Mouse (Mus musculus) stomach, embryonic 16.5 days (tissue): Measurements from ENCODE around the gene Ptp4a2. TPM values are rescaled to one million over a fixed set of nuclear protein-coding genes. Genes with fewer than 3 reads are reported as not detected.
"Not testable (repeated sequence)": the region's sequence is repeated elsewhere in the genome, so short reads cannot be mapped to it uniquely, and the experiment has no call there.

Experiments
- ATAC-seq: fragments of 200-750 bp; cut with Nextera tagmentation; 2 replicates; pipeline ENCODE4 v1.8.0; 2017; ENCODE audit warnings: moderate number of reproducible peaks, moderate TSS enrichment; ENCODE audit not compliant: insufficient read depth, low FRiP score
- H3K27ac ChIP-seq: fragments of 300-500 bp; sonication (generic); 2 replicates; pipeline ENCODE4 v1.5.1; 2014; ENCODE audit warnings: low read length
- H3K27me3 ChIP-seq: fragments of 300-500 bp; sonication (generic); 2 replicates; pipeline ENCODE4 v1.6.1; 2014; ENCODE audit warnings: low read length, control low read depth, mixed read lengths; ENCODE audit not compliant: control insufficient read depth, insufficient read depth
- H3K36me3 ChIP-seq: fragments of 300-500 bp; sonication (generic); 2 replicates; pipeline ENCODE4 v1.6.1; 2014; ENCODE audit warnings: low read length; ENCODE audit not compliant: control insufficient read depth, insufficient read depth
- H3K4me1 ChIP-seq: fragments of 300-500 bp; sonication (generic); 2 replicates; pipeline ENCODE4 v1.6.1; 2014; ENCODE audit warnings: low read length, control low read depth, mixed read lengths; ENCODE audit not compliant: control insufficient read depth, insufficient read depth
- H3K4me2 ChIP-seq: fragments of 300-500 bp; sonication (generic); 2 replicates; pipeline ENCODE4 v1.6.1; 2014; ENCODE audit warnings: low read depth, low read length, mixed read lengths
- H3K4me3 ChIP-seq: fragments of 300-500 bp; sonication (generic); replicated peaks from 2 replicates; pipeline ENCODE4 v1.5.1; 2014; ENCODE audit warnings: mild to moderate bottlenecking, low read length
- H3K9ac ChIP-seq: fragments of 300-500 bp; sonication (generic); 2 replicates; pipeline ENCODE4 v1.6.1; 2014; ENCODE audit warnings: low read length
- H3K9me3 ChIP-seq: fragments of 300-500 bp; sonication (generic); replicated peaks from 2 replicates; pipeline ENCODE4 v1.6.1; 2016; ENCODE audit warnings: low read length, control low read depth; ENCODE audit not compliant: control insufficient read depth
- WGBS: fragments of 180-500 bp; shearing (Covaris S2); extraction: QIAGEN DNeasy Blood & Tissue Kit; methylation state at CpG from one replicate; pipeline ENCODE4 v1.1.7; 2014; 5-methylcytosine and 5-hydroxymethylcytosine counted together
- polyA plus RNA-seq: library from polyadenylated mRNA; unstranded; fragments of >200 nt; fragmentation: Nextera tagmentation; extraction: Ambion mirVana; gene quantifications from 2 replicates; pipeline ENCODE4 v1.2.1, GENCODE M21; 2015

Gene Ptp4a2
- polyA plus RNA-seq, 1 experiment from 2014 or later: 329 TPM

DNA sequence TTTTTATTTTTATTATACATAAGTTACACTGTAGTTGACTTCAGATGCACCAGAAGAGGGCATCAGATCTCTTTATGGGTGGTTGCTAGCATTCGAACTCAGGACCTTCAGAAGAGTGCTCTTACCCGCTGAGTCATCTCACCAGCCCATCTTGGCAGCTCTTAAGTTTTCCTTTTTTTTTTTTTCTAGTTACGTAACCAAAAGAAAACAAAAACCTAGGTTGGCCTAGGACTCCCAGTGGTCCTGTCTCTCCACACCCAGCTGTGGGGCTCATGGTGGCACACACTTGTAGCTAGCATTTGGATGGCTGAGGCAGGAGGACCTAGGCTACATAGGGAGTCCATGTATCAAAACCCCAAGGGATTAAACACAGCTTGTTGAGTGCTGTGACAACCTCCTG, 43.0 kb downstream of the Ptp4a2 start:
- H3K27me3 ChIP-seq: no peaks in the 10 kb centered on the region
- no peak for ATAC-seq
- no peaks in the 10 kb centered on the region for H3K9me3 ChIP-seq
- H3K36me3 ChIP-seq: peaks cover 10% of the 10 kb centered on the region; the same call in 1 of the 2 replicates
- WGBS: 87% methylated on average over 3 of the region's 3 CpGs
- no peaks in the 10 kb centered on the region for H3K4me1 ChIP-seq
- no peak overlapping the region for H3K27ac ChIP-seq
- H3K4me2 ChIP-seq: no peak overlapping the region
- H3K9ac ChIP-seq: no peak overlapping the region
- no peak overlapping the region for H3K4me3 ChIP-seq

DNA sequence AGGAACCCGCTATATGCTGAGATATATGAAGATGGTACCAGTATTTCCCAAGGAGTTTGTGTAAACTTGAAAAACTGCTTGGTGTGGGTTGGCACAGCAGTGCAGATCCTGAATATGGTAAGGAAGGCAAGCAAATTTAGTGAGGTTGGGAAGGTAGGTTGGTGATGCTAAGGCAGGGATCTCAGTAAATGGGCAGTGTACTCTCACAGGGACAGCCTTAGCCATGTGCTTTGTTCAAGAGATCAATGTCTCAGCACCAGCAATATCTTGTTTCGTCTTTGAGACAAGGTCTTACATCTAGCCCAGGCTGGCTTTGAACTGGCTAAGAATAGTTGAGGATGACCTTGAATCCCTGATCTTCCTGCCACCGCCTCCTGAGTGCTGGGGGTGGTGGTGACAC, 43.6 kb downstream of the Ptp4a2 start:
- H3K36me3 ChIP-seq: peaks cover 8% of the 10 kb centered on the region; the same call in 1 of the 2 replicates
- H3K4me3 ChIP-seq: no peak overlapping the region
- no peak overlapping the region for H3K9ac ChIP-seq
- H3K27ac ChIP-seq: no peak overlapping the region
- no peaks in the 10 kb centered on the region for H3K9me3 ChIP-seq
- H3K27me3 ChIP-seq: no peaks in the 10 kb centered on the region
- WGBS: 83% methylated on average over 3 of the region's 3 CpGs
- H3K4me1 ChIP-seq: no peaks in the 10 kb centered on the region
- ATAC-seq: no peak
- H3K4me2 ChIP-seq: no peak overlapping the region

DNA sequence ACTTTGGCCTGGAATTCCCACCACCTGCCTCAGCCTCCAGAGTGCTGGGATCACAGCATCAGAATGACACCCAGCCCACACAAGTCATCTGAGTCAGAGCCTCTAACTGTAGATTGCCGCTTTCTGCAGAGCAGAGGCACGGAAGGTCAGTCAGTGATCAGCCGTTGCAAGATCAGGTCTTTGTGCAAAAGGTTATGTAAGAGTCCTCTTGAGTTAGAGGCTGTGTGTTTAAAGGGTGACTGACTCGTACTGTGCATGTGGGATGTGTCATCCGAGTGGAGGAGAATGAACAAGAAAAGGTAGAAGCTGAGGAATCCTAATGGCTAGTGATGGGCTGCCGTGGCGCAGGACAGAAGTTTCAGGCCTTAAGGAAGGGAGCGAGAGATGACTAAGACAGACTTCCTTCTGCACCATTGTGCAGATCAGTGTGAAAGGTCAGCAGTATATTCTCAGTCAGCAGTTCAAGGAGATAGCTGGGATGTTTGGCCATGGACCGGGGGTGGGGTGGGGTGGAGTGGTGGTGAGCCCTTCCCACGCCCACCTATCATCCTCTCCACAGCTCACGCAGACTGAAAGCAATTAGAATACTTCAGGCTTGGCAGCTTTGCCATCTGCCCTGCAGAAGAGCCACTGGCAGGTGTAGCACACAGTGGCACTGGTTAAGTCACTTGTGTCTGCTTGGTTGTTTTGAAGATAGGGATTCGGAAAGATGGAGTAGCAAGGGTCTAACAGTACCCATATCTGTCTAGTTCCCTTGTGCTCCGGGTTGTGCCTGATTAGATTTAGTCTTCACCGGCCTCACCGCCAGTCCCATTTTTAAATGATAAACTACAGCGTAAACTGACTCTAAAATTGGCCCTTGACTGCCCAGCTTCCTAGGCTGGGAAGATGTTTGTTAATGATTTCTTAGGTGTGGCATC, 44.3 kb downstream of the Ptp4a2 start:
- Histone ChIP-seq H3K9ac (no peak overlapping the region), H3K4me3 (no peak overlapping the region), H3K27me3 (no peaks in the 10 kb centered on the region), H3K4me1 (no peaks in the 10 kb centered on the region), H3K4me2 (no peak overlapping the region), H3K9me3 (no peaks in the 10 kb centered on the region), H3K36me3 (0 out of 2 replicates have a peak, but pooled peaks cover 8% of the 10 kb centered on the region), H3K27ac (no peak overlapping the region)
- 57% methylated on average over 16 of the region's 16 CpGs for WGBS
- no peak for ATAC-seq

DNA sequence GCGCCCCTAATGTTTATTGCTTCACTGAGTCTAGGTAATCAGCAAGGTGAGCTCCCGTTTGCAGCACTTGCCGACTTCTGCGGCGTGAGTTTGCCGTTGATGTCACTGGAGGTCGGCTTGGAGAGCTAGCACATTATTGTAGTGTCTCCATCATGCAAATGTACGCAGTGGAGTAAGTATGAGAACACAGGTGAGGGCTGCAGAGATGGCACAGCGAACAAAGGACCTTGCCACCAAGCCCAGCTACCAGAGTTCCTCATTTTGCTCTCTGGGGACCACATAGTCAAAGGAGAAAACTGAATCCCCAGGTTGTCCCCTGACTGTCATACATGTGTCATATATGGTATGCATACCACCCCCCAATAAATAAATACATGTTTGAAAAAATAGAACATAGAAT, 49.4 kb downstream of the Ptp4a2 start:
- no peaks in the 10 kb centered on the region for H3K36me3 ChIP-seq
- H3K4me3 ChIP-seq: no peak overlapping the region
- H3K4me2 ChIP-seq: no peak overlapping the region
- H3K27me3 ChIP-seq: no peaks in the 10 kb centered on the region
- 90% methylated on average over 9 of the region's 9 CpGs for WGBS
- no peak overlapping the region for H3K27ac ChIP-seq
- no peak overlapping the region for H3K9ac ChIP-seq
- H3K4me1 ChIP-seq: no peaks in the 10 kb centered on the region
- ATAC-seq: no peak
- H3K9me3 ChIP-seq: no peaks in the 10 kb centered on the region

DNA sequence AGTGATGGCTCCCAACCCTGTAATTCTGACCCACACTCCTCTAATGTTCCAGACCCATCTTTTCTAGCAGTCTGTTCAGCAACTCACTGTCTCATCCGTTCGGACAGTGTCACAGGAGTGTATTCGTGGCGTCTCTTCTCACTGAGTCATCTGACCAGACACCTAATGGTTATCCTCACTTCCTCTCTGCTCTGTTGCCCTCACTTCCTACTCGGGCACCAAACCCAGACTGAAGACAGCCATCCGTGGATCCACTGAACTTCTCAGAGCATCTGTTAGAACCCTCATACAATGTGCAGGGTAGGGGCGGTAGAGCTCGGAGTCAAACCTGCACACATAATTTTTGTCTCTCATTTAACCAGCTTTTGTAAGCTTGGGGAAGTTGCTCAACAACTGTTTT, 50.4 kb downstream of the Ptp4a2 start:
- no peaks in the 10 kb centered on the region for H3K4me1 ChIP-seq
- H3K9me3 ChIP-seq: no peaks in the 10 kb centered on the region
- no peak overlapping the region for H3K4me2 ChIP-seq
- H3K4me3 ChIP-seq: no peak overlapping the region
- ATAC-seq: no peak
- no peak overlapping the region for H3K27ac ChIP-seq
- WGBS: 76% methylated on average over 8 of the region's 8 CpGs
- H3K9ac ChIP-seq: no peak overlapping the region
- H3K27me3 ChIP-seq: no peaks in the 10 kb centered on the region
- H3K36me3 ChIP-seq: no peaks in the 10 kb centered on the region

DNA sequence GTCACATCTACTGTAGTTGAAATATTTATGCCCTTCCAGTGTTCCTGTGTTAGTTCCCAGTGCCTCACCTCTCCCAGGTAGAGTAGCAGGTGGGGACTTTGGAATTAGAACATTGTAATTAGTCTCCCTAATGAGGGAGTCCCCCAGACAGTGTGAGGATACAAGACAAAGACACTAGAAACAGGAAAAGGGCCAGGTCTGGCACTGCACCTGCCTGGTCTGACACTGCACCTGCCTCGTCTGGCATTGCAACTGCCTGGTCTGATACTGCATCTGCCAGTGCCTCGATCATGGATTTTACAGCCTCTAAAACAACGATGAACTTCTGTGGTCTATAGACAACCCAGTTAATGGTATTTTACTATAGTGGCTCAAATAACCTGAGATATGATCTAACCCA, 51.3 kb downstream of the Ptp4a2 start:
- Histone ChIP-seq H3K4me2 (no peak overlapping the region), H3K9me3 (no peaks in the 10 kb centered on the region), H3K36me3 (no peaks in the 10 kb centered on the region), H3K27ac (no peak overlapping the region), H3K9ac (no peak overlapping the region), H3K4me1 (no peaks in the 10 kb centered on the region), H3K27me3 (no peaks in the 10 kb centered on the region), H3K4me3 (no peak overlapping the region)
- 85% methylated on average over 3 of the region's 3 CpGs for WGBS
- no peak for ATAC-seq

DNA sequence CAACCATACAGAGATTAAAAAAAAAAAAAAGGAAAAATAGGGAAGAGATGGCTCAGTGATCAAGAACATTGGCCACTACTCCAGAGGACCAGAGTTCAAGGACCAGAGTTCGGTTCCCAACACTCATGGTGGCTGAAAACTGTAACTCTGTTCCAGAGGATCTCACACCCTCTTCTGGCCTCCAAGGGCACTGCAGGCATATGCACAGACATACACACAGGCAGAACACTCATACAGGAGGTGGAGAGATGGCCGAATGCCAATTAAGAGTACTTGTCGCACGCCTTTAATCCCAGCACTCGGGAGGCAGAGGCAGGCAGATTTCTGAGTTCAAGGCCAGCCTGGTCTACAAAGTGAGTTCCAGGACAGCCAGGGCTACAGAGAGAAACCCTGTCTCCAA, 55.2 kb downstream of the Ptp4a2 start:
- 97% methylated on average over 5 of the region's 5 CpGs for WGBS

DNA sequence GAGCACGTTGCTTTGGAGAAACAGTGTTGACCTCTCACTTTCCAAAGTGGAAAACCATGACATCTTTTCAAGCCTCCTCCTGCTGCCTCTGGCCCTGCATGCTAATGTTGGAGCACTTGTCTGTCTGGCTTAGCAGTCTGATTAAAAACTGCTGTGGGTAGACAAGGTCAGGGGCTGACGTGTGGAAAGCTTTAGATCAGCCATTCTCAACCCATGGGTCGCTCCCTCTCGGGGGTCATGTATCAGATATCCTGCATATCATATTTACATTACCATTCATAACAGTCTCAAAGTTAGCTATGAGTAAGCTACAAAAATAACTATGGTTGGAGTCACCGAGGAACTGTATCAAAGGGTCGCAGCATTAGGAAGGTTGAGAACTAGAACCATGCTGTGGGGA, 57.2 kb downstream of the Ptp4a2 start:
- H3K36me3 ChIP-seq: no peaks in the 10 kb centered on the region
- ATAC-seq: no peak
- no peak overlapping the region for H3K4me2 ChIP-seq
- H3K4me3 ChIP-seq: no peak overlapping the region
- H3K27me3 ChIP-seq: no peaks in the 10 kb centered on the region
- H3K9me3 ChIP-seq: no peaks in the 10 kb centered on the region
- 34% methylated on average over 6 of the region's 6 CpGs for WGBS
- no peaks in the 10 kb centered on the region for H3K4me1 ChIP-seq
- no peak overlapping the region for H3K9ac ChIP-seq
- H3K27ac ChIP-seq: no peak overlapping the region

More for the DNA sequence above, 55.2 kb downstream of the Ptp4a2 start:
- H3K4me2 ChIP-seq, ATAC-seq, H3K36me3 ChIP-seq, H3K27me3 ChIP-seq, H3K9me3 ChIP-seq, H3K9ac ChIP-seq, H3K4me1 ChIP-seq, H3K4me3 ChIP-seq, H3K27ac ChIP-seq: not testable (repeated sequence)

DNA sequence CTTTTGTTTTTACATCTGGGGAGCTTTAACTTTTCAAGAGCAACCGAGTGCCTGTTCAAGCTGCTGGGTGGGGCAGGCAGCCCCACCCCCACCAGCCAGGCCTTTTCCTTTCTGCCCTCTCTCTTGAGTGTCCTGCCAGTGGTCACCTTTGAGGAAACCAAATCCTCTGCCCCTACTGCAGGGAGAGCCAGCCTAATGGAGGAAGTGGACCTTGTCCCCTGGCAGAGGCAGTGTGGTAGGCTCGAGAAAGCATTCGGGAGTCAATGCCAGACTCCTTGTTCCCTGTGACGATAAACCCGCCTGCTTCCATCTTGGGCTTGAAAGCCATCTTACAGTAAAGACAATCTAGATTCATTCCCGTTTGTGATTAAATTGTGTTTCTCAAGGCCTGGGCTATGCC, 59.5 kb downstream of the Ptp4a2 start:
- H3K27me3 ChIP-seq: no peaks in the 10 kb centered on the region
- no peaks in the 10 kb centered on the region for H3K36me3 ChIP-seq
- H3K4me3 ChIP-seq: no peak overlapping the region
- no peak overlapping the region for H3K27ac ChIP-seq
- no peak for ATAC-seq
- whole genome bisulfite sequencing: 76% methylated on average over 6 of the region's 6 CpGs
- no peaks in the 10 kb centered on the region for H3K4me1 ChIP-seq
- H3K9me3 ChIP-seq: no peaks in the 10 kb centered on the region
- H3K9ac ChIP-seq: no peak overlapping the region
- no peak overlapping the region for H3K4me2 ChIP-seq
